Mouse (Mus musculus): ENCODE measurements around the gene Becn1.

The Becn1 gene

GRCm38 (mm10) chr11:101264954-101265471, 37.1 kb downstream of the Becn1 start:
- DNase-seq: peak in 1 of 2 experiments; percentile 21

DNA sequence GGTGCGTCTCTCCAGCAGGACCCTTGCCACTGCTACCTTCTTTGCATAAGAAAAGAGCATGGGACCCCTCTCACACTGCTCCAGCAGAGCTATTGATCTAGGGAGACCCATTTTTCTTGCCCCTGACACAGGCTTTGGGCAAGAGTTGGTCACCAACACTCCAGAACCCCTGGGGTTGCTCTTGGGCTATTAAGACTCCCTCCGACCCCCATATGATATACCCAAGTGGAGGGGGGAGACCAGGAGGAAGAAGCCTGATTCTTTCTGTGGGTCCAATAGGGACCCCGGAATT, 38.2 kb downstream of the Becn1 start:
- DNase-seq: no peak

- no peak for DNase-seq
Measured at GRCm38 (mm10) chr11:101263138-101263988, 38.7 kb downstream of the Becn1 start.

GRCm38 (mm10) chr11:101262272-101262967, 39.7 kb downstream of the Becn1 start:
- DNase-seq: peak in 1 of 2 experiments; percentile 24

DNA sequence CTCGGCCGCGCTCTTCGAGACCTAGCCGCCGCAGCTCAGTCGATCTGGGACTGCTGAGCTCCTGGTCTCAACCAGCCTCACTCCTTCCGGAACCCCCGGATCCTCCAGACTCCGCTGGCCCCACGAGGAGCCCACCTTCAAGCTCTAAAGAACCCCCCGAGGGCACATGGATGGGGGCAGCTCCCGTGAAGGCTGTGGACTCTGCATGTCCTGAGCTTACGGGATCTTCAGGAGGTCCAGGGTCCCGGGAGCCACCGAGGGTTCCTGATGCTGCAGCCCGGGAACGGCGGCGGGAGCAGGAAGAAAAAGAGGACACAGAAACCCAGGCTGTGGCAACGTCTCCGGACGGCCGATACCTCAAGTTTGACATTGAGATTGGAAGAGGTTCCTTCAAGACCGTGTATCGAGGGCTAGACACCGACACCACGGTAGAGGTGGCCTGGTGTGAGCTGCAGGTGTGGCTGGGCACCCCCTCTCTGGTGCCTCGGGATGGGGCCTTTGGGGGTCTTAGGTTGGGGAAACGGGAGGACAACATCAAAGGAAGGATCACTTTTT, 41.2 kb downstream of the Becn1 start:
- no peak for DNase-seq

DNA sequence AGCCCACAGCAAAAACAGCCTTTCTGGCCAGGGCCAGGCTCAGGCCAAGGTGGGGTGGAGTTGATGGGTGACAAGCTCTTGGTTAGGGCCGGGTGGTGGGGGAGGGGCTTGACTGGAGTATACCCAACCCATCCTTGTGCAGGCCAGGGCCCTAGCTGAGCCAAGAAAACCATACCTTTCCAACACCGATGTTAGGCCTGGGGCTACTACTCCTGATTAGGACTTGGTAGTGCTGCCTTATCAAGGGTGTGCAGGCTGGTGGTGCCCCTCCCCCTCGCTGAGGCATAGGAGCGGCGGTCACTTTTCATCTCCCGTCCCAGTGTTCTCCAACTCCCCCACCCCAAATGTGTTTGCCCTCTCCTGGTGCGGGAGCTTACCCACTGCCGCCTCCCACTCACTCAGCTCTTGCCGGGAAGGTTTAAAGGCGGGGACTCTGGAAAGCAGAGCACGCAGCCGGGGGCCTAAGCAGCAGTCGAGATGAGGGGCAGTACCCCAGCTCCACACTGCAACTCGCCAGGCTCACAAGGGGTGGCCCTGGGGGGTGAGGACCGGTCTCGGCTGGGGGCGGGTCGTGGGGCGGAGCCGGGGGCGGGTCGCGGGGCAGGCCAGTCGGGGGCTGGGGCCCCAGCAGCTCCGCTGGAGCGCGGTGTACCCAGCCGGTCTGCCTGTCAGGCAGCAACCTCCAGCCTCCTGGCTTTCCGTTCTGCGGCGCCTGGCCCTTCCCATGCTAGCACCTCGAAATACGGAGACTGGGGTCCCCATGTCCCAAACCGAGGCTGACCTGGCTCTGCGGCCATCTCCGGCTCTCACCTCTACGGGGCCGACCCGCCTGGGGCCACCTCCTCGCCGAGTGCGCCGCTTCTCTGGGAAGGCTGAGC, 41.9 kb downstream of the Becn1 start, which contains the start of gene Wnk4:
Gene Wnk4 (plus strand): TSS at position 620 of the 878 bp plus-strand sequence.
- DNase-seq: peak; percentile 62 to 72

- DNase-seq: no peak
Measured at GRCm38 (mm10) chr11:101259261-101259712, 42.8 kb downstream of the Becn1 start.

DNA sequence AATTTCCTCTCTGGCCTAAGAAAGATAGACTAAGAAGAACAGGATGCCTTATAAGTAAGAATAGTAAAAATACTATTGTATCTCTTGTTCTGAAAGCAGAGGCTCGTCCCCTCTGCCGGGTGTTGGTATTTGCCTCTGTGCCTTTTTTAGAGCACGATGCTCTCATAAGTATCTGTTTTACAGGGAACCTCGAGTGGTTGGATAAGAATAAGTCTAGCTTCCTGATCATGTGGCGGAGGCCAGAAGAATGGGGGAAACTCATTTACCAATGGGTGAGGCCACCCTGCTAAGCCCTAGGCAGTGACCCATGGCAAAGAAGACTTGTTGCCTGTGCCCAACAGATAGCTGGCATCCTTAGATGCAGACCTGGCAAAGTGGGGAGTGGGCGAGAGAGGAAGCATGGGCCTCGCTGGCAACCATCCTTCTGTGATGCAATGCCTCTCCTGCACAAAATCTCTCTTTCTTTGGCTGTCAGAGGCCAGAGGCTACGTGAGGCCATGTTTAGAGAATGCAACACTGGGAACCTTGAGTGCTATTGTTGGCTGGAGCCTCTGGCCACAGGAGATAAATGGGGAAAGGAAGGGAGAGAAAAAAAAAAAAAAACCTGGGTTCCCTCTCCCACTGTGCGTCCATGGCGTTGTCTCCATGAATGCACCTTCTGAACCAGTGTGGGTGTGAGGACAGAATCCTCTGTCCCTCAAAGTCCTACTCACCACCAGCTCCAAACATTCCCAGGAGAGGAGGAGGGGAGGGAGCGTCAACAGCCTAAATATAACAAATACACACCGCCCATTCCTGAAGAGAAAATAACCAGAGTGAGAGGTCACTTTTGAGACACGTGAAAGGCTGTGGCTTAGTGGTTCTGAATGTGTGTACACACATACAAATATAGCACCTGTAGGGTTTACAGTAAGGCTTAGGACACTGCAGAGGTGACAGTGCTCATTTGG, 46.0 kb downstream of the Becn1 start:
- no peak for DNase-seq

GRCm38 (mm10) chr11:101253613-101254389, 48.3 kb downstream of the Becn1 start, which contains the start of gene Vps25:
Gene Vps25, plus strand, starts transcription at chr11:101253707.
- DNase-seq: peak; percentile 89 to 91

GRCm38 (mm10) chr11:101252941-101253340, 49.1 kb downstream of the Becn1 start:
- no peak for DNase-seq

- no peak for DNase-seq
Measured at GRCm38 (mm10) chr11:101251031-101251430, 51.1 kb downstream of the Becn1 start.

- peak; percentile 75 to 81 for DNase-seq
Measured at GRCm38 (mm10) chr11:101248258-101248994, 53.7 kb downstream of the Becn1 start.

DNA sequence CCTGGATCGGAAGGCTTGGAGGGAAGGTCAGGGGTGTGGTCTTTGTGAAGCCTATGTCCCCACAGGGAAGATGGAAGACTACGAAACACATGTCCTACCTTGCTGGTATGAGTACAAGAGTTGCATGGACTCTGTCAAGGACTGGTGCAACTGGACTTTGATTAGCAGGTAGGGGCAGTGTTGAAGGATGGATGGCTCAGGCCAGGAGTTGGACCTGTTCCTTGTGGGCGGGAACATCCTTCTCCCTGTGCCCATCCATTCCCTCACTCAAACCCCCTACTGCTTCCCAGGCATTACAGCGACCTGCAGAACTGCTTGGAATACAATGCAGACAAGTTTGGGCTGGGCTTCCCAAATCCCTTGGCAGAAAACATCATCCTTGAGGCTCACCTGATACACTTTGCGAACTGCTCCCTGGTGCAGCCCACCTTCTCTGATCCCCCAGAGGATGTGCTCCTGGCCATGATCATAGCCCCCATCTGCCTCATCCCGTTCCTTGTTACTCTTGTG, 54.5 kb downstream of the Becn1 start:
- no peak for DNase-seq

DNA sequence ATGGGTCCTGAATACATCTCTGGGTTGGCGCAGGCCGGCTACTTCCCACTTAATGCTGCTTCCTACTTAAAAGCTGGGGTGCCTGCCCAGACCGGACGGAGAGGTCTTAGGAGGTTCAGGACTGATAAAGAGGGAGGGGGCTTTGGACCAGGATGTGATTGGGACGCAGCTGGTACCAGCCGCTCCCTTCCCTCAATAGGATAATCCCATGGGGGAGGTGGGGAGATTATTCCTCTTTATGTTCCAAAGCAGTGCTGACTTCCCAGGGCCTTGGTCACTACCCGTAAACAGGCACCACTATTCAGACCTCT, 55.4 kb downstream of the Becn1 start:
- no peak for DNase-seq

DNA sequence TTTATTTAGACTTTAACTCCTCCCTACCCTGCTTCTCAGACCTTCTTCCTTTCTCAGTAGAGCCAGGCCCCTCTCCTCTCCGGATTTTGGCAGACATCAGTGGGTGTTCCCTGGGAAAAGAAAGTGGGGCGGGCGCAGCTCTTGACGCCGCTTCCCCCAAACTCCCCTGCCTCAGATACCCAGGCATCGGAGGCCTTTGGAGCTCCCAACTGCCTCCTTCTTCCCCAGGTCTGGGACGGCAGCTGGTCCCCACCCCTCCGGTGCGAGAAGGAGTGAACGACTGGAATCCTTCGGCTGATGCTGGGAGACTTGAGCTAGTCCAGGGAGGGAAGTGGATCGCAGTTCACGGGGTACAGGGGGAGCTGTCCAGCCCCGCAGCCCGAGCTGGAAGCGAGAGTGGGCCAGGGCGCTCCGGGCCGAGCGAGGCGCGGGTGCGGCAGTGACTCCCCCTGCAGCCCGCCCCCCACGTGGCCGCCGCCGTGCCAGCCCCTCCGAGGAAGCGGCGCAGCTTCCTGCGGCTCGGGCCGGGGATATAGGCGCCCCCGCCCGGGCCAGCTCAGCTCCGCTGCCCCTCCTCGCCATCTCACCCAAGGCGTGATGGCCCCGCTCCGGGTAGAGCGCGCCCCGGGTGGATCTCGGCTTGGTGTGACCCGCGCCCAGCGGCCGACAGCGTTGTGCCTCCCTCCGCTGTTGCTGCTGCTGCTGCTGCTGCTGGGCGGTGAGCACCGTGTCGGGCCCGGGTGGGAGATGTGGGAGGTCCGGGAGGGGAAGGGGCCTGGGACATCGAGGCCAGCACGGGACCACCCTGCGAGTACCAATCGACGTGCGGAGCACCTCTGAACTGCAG, 56.0 kb downstream of the Becn1 start, which contains the start of gene Ramp2:
Gene Ramp2 (plus strand): TSS at position 174 of the 847 bp plus-strand sequence.
- DNase-seq: peak; percentile 57 to 64

DNA sequence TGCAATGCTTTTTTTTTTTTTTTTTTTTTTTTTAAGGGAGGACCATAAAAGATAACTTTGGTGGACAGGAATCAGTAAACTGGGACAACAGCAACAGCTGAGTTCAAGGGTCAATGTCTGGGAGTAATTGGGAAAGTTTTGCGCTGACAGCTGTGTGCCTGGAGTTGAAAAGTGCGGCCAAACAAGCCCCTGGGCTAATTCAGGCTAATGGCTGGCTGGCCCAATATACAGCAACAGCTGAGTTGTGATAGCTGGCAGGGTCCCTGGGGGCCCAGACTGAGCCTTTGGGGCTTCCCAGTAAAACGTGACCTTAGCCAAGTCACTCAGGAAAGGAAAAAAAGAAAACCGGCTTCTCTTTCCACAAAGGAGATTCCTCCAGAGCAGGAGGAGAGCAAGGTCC, 57.0 kb downstream of the Becn1 start:
- DNase-seq: no peak

GRCm38 (mm10) chr11:101238071-101238647, 63.9 kb downstream of the Becn1 start:
- DNase-seq: peak; percentile 61 to 74

GRCm38 (mm10) chr11:101236782-101237181, 65.3 kb downstream of the Becn1 start:
- DNase-seq: no peak
